Mouse (Mus musculus) layer of hippocampus, adult 18-20 months (tissue): Measurements from ENCODE around the gene D630039A03Rik. TPM values are rescaled to one million over a fixed set of nuclear protein-coding genes. Genes with fewer than 3 reads are reported as not detected.
A peak's percentile ranks its signal among the peaks of the same experiment; 100 is the strongest.

Experiments
- DNase-seq, 2 experiments: peaks; one replicate each; pipeline ENCODE4 v3.0.0; 2022; ENCODE audit warnings: low spot score in 2 of 2
- long read RNA-seq: library from polyadenylated mRNA; stranded (forward); transcript quantifications from one replicate; pipeline ENCODE4 v2.0.0, GENCODE M21; 2021
- total RNA-seq, 2 experiments: library from RNA; stranded (reverse); gene quantifications; 2 replicates each; pipeline ENCODE4 v1.2.3; 2021

D630039A03Rik gene
- total RNA-seq = under 1 TPM; 0.25 to 0.33 TPM
- long read RNA-seq, partial matches to known transcripts = 0 of 1 reads
- long read RNA-seq, other reads (novel, unspliced or antisense) = 0 of 1 reads

GRCm38 (mm10) chr4:57916201-57916661 lies at the start of gene D630039A03Rik:
Gene D630039A03Rik, minus strand, starts transcription at chr4:57916297.
- DNase-seq = no peak

- DNase-seq = no peak
Observed at GRCm38 (mm10) chr4:57965516-57965915, 49.4 kb upstream of the D630039A03Rik start.

GRCm38 (mm10) chr4:57964143-57964542 lies 48.0 kb upstream of the D630039A03Rik start:
- peak in 1 of 2 experiments; percentile 15 for DNase-seq

GRCm38 (mm10) chr4:57959056-57959455 lies 43.0 kb upstream of the D630039A03Rik start:
- no peak for DNase-seq

- DNase-seq = no peak
Observed at GRCm38 (mm10) chr4:57958098-57958497, 42.0 kb upstream of the D630039A03Rik start.

GRCm38 (mm10) chr4:57957200-57958085 lies 41.3 kb upstream of the D630039A03Rik start:
- no peak for DNase-seq

GRCm38 (mm10) chr4:57956029-57956960 lies 40.2 kb upstream of the D630039A03Rik start, which contains the start of gene Txn1:
Gene Txn1, minus strand, starts transcription at chr4:57956411.
- peak; percentile 91 to 95 for DNase-seq

- DNase-seq = peak; percentile 30 to 60
Observed at GRCm38 (mm10) chr4:57955544-57955958, 39.5 kb upstream of the D630039A03Rik start.

GRCm38 (mm10) chr4:57954991-57955390 lies 38.9 kb upstream of the D630039A03Rik start:
- no peak for DNase-seq

GRCm38 (mm10) chr4:57954580-57954979 lies 38.5 kb upstream of the D630039A03Rik start:
- no peak for DNase-seq

GRCm38 (mm10) chr4:57953796-57954195 lies 37.7 kb upstream of the D630039A03Rik start:
- DNase-seq = no peak

- no peak for DNase-seq
Observed at GRCm38 (mm10) chr4:57952891-57953290, 36.8 kb upstream of the D630039A03Rik start.

- no peak for DNase-seq
Observed at GRCm38 (mm10) chr4:57952416-57952815, 36.3 kb upstream of the D630039A03Rik start.

GRCm38 (mm10) chr4:57949866-57950265 lies 33.8 kb upstream of the D630039A03Rik start:
- DNase-seq = no peak

GRCm38 (mm10) chr4:57947476-57947875 lies 31.4 kb upstream of the D630039A03Rik start:
- no peak for DNase-seq

- DNase-seq = no peak
Observed at GRCm38 (mm10) chr4:57947036-57947435, 30.9 kb upstream of the D630039A03Rik start.

GRCm38 (mm10) chr4:57942892-57943291 lies 26.8 kb upstream of the D630039A03Rik start:
- DNase-seq = no peak

- no peak for DNase-seq
Observed at GRCm38 (mm10) chr4:57940631-57941030, 24.5 kb upstream of the D630039A03Rik start.

GRCm38 (mm10) chr4:57937292-57937691 lies 21.2 kb upstream of the D630039A03Rik start:
- DNase-seq = no peak

GRCm38 (mm10) chr4:57934181-57934580 lies 18.1 kb upstream of the D630039A03Rik start:
- DNase-seq = no peak

GRCm38 (mm10) chr4:57930559-57931170 lies 14.6 kb upstream of the D630039A03Rik start:
- no peak for DNase-seq
